Mouse (Mus musculus): ENCODE measurements around the gene Nqo2. TPM values are rescaled to one million over a fixed set of nuclear protein-coding genes. Genes with fewer than 3 reads are reported as not detected.

The Nqo2 gene
- 10 to 100 TPM; 28.0 to 30.2 TPM for total RNA-seq (2023)

DNA sequence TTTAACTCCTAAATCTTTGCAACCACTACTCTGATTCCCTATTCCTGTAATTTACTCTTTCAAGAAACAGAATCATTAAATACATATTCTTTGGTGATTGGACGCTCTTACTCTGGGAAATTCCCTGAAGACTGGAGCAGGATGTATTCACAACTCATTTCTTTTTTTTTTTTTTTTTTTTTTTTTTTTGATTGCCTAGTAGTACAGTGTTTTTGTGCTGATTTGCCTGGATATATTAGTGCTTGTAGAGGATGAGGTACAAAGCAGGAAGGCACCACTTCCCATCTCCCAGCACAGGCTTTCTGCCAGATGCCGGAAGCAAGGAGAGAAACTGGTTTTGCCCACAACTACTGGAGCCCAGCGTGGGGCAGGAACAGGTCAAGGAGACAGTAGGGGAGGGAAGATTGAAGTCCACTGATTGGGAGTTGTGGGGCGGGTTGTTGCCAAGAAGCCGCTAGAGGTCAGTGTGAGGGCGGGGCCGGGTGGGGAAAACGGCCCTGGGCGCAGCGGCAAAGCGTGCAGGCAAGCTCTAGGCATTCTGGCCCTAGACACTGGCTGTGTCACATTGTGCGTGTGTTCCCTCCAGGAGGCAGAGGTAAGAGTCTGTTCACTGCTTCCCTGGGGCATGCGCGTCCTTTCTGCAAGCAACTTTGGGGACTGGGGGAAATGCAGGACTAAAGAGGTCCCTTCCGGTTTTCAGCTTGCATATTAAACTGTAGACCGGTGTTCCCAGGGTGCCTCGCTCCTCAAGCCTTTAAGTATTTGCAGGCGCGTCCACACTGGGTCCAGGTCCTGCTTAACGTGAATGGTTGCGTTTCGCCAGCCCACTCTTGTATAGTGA, at the start of gene Nqo2:
Nqo2 (plus strand) TSS at position 482 of the 841 bp plus-strand sequence.

DNA sequence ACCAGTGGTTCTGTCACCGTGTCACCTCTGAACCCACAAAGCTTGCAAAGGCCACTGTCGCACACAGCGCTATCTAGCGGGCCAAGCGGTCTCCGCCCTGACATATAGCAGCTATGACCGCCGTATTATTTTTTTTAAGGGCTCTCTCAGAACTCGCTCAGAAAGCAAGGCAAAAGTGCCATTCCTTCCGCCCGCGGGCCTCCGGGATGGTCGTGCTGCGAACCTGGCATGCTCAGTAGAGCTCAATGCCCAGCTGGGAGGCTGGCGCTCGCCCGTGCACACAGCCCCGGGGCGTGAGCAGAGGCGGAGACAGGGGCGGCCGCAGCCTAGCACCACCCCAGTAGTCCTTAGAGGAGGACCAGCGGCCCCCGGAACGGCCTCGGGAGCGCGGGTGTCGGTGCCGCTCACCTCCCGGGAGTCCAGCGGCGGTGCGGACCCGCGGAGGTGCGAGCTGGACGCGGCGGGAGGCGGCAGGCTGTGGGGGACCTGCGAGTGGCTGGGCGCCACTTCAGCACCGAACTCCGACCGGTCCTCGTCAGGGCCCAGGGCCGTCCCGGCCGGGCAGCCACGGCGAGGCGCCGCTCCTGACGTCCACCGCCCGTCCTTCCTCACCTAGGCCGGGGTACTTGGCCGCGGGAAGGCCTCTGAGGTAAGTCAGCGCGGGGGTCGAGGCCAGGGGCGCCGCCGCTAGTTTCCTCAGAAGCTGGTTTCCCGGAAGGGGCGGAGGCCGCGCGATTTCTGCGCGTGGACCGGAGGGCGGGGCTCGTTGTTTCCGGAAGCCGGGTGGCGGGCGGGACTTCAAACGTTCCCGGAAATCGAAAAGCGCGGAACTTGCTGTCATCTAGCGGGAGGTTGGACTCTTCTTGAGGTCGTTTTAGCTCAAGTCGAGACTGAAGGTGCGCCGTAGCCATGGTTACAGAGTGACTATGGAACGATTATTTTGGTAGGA, 37.8 kb downstream of the Nqo2 start, which contains the start of the genes Ripk1 and Serpinb6a:
Ripk1 (plus strand) TSS at position 306 of the 949 bp plus-strand sequence.
Serpinb6a (minus strand) TSS at position 737 of the 949 bp plus-strand sequence.

DNA sequence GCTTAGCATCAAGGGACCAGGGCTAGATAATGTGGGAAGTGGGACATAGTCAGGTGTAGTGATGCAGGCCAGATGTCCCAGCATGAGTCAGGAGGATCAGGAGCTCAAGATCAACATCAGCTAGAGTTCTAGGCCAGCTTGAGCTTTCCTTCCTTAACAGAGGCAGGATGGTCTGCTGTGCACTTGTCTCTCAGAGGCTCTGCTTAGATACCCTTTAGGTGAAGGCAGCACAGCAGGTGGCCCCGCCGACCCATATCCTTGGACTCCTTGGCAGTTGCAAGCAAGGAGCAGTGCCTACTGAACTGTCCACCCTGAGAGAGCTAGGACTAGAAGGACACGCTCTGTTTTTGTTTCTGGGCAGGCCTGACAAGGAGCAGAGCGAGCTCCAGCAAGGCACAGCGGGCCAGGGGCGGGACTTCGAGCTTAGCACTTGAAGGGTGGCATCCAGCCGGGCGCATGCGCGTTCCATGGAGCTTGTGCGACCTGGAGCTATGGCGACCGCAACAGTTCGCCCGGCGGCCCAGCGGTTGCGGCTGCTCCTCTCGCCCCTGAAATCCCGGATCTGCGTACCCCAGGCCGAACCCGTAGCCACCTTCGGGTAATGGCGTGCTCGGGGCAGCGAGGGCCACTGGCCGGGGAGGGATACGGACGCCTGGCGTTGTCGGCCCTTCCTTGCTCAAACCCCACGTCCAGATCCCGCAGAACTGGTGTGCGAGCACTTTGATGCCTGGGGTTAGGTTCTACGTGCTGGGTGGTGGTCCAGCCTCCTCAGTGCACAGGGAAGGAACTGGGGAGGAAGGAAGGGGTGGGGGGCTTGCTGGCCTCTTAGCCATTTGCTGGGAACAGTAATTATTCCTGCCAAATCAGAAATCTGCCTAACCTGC, 72.9 kb downstream of the Nqo2 start, which contains the start of gene Bphl:
Bphl (plus strand) TSS at position 426 of the 884 bp plus-strand sequence.

Other genes starting within 250 kb of the Nqo2 start
- gene Serpinb6e, start 121.3 kb upstream of the Nqo2 start, total RNA-seq (2023): not detected
- gene Serpinb6c, start 59.0 kb upstream of the Nqo2 start, total RNA-seq (2023): not detected
- gene Ripk1, start 37.7 kb downstream of the Nqo2 start, total RNA-seq (2023): 10 to 100 TPM; 73.4 to 76.8 TPM
- gene Serpinb6a, start 38.1 kb downstream of the Nqo2 start, total RNA-seq (2023): 10 to 100 TPM; 19.3 to 22.5 TPM
- 10 to 100 TPM; 14.7 to 20.8 TPM for gene Bphl, start 72.9 kb downstream of the Nqo2 start, total RNA-seq (2023)
- gene Tubb2a, start 113.3 kb downstream of the Nqo2 start, total RNA-seq (2023): 10 to 100 TPM; 17.0 to 18.8 TPM
- gene Tubb2b, start 165.8 kb downstream of the Nqo2 start, total RNA-seq (2023): under 1 TPM in 1 of 2 experiments, not detected in 1; 0.33 TPM
- 10 to 100 TPM; 12.5 to 21.0 TPM for gene Psmg4, start 198.3 kb downstream of the Nqo2 start, total RNA-seq (2023)